Mouse (Mus musculus) gastrocnemius, postnatal 25 days (tissue): ENCODE results near the gene Nme4. TPM values are rescaled to one million over a fixed set of nuclear protein-coding genes. Genes with fewer than 3 reads are reported as not detected.

Source experiments
- DNase-seq: peaks from one replicate; pipeline ENCODE4 v3.0.0; 2022
- total RNA-seq, 2 experiments: library from RNA; stranded (reverse); gene quantifications; 1 replicate in 1 of 2; 2 replicates in 1 of 2; pipeline ENCODE4 v1.2.3; 2021

Nme4 gene
- total RNA-seq, 2 experiments from 2014 or later: 1.2 to 1.7 TPM

DNA sequence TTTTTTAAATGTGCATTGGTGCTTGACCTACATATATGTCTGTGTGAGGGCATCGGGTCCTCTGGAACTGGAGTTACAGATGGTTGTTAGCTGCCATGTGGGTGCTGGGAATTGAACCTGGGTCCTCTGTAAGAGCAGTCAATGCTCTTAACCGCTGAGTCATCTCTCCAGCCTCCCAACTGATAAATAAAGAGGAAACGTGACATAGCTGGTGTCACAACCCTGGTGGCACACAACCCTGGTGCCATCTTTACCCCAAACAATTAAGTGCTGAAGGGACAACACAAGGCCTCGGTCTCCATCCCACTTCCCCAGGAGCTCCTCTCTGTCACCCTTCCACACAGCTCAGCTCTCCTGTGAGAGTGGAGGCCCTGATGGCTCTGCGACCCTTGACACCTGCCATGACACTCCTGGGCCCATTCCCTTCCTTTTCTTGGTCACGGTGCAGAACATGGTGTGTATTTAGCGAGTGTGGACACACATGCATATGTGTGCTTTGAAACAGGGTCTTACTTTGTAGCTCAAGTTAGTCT, 28.8 kb downstream of the Nme4 start:
- no peak for DNase-seq

DNA sequence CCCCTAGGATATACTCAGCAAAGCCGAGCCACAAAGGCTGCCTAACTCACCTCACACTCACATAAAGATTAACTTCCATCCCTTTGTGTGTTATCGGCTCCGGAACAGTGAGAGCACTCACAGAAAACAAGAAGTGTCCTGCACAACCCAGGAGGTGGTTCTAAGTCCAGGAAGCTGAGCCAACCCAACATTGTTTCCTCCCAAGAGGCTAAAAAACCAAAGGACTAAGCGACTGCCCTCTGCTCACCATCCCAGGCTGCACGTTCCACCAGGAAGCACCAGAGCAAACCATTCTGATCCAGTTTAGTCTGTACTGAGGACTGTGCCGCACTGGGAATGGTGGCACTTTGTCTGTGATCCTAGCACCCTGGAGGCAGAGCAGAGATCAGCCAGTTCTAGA, 30.5 kb downstream of the Nme4 start:
- no peak for DNase-seq

DNA sequence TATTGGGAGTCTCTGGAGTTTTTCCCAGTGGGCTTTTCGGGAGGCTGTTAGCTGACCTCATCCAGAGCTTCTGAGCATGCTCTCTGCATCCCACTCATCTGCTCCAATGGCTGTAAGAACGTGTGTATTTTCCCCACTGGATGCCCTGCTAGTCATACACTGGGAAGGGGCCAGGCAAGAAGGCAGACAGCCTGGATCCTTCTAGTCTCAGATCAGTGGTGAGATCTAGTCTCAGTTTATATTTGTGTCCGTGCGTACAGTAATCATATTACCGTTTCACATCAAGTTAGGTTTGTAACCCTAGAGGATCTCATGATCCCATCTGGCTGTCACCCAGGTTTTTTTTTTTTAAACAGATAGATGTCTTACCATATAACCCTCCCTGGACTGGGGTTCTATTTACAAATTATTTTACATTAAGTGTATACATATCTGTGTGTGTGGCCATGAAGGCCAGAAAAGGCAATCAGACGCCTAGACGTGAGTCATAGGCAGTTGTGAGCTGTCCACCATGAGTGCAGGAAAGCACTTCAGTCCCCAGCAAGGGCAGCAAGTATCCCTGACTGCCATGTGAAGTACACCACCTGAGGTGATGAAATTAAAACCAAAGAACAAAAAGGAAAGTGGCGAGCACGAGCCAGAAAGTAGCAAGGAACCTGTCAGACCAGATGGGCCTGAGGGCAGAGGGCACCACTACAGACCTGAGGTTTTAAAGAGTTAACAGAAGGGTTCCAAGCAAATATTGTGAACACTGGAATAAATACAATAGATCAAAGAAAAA, 37.4 kb downstream of the Nme4 start:
- no peak for DNase-seq

DNA sequence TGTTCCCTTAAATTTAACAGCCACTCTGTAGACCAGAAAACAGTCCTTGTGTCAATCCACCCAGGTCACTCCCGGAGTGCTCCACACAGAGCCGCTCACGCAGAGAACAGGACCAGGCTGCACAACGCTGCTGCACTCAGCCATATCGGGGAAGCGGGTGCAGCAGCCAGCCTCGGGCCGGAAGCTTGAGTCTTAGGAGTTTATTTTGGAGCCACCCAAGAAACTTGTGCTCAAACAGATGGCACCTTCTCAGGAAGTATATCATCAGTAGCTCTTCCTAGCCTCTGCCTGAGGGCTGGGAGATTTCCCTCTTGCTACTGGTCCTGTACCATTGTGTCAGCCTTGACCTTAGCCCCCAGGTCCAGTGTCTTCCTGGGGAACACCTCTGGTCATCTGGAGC, 38.1 kb downstream of the Nme4 start:
- DNase-seq: no peak

DNA sequence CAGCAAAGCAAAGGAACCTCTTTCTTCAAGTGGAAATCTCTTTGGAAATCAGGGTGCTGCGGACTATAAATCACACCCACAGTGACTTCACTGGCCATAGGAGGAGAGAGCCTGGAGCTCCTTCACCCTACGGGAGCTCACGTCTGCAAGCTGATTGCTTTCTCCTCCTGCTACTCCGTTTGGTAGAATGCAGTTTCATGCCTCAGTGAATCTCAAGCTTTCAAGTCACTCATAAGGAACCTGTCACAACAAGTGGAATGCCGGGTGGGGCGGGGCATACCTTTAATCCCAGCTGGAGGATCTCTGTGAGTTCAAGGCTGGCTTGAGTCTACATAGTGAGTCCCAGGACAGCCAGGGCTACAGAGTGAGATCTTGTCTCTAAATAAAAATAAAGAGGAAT, 40.2 kb downstream of the Nme4 start:
- no peak for DNase-seq

DNA sequence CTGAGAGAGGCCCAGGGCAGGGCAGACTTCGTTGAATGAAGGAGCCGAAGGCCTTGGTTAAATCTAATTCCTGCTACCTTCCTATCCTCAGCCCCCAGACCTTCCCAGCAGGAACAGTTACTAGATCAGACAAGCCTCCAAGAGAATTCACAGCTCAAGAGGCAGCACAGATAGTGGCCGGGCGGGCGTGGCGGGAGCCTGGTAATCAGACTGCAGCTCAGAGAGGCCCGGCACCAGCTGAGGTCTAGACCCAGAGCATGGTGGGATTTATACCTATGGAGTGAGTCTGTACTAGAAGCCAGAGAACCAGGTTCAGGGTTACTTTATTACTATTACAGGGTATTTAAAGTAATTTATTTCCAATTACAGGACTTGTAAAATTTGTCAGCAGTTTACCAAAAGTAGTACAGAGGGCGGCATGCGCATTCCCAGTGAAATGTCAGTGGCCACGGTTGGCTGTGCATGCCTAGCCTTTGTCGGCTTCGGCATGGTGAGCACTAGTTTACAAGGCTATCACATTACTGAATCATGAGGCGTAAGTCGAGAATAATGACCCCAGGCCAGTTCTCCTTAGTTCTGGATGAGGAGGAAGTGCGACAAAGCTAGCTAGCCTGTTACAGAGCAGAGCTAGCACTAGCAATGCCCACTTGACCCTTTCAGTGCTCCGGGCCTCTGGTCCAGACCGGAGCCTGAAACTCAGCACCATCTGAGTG, 41.1 kb downstream of the Nme4 start:
- DNase-seq: no peak

DNA sequence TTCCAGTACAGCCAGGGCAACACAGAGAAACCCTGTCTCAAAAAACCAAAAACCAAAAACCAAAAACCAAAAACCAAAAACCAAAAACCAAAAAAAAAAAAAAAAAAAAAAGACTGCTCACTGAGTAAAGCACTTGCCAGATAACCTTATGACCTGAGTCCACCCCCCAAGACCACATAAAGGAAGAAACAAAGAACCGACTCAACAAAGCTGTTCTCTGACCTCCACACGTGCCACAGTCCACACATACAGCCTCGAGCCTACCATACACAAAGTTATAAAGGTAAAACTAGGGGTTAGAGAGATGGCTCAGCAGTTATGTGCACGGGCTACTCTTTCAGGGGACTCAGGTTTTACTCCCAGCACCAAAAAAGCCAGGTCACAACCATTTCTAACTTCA, 42.7 kb downstream of the Nme4 start:
- no peak for DNase-seq

DNA sequence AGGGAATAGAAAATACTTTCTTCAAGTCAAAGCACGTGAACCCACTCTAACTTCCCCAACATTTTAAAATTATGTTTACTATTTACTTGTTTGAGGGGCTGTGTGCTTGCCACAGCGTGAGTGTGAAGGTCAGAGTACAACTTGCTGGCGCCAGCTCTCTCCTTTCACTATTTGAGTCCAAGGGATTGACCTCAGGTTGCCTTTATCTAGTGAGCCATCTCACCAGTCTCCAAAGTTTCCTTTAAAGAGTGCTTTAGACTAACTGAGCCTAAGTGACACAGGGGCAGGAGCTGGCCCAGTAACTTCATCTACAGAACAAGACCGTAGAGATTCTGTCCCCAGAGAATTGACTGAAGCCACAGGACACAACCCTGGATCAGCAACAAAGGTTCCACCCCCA, 43.3 kb downstream of the Nme4 start:
- DNase-seq: no peak

DNA sequence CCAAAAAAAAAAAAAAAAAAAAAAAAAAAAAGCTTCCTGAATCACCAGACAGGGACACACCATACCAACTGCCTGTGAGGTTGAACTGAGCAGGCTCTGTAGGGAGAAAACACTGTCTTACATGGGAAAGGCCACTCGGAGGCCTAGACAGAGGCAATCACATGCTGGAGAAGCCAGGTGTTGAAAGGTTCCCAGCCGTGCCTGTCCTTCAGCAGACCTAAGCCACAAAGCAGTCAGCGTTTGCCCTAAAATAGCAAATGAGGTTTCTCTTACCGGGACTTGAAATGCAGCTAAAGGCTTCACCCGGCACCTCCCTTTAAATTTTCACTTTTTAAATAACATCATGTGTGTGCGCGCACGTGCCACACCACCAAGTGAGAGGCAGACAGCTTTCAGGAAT, 47.3 kb downstream of the Nme4 start:
- no peak for DNase-seq

DNA sequence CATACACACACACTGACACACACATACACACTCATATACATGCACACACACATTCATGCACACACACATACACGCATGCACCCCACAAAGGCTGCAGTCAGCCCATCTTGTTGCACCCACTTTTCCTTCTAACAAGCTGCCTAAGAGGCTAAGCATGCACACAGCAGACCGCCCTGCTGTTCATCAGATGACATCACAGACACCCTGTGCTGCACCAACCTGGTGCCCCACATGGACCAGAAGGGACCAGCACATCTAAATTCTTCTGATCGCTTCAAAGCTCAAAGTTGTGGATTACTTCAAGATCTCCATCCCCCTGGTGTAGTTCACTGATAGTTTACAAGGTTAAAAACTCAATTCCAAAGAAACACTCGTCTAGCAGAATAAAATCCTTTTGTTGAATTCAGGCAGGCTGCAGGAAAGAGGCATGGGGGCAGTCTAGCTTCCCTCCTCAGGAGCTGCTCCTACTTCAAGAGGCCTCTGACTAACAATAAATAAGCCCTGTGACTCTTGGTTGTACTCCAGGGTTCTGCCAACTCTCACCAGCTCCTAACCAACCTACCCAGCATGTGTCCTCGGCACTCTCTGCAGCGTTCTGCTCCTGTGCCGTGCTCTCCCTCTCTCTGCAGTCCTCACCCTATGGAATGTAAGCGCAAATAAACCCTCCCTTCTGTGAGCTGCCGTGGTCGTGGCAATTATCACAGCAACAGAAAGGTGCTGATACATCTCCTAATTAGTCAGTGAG, 49.0 kb downstream of the Nme4 start:
- no peak for DNase-seq

DNA sequence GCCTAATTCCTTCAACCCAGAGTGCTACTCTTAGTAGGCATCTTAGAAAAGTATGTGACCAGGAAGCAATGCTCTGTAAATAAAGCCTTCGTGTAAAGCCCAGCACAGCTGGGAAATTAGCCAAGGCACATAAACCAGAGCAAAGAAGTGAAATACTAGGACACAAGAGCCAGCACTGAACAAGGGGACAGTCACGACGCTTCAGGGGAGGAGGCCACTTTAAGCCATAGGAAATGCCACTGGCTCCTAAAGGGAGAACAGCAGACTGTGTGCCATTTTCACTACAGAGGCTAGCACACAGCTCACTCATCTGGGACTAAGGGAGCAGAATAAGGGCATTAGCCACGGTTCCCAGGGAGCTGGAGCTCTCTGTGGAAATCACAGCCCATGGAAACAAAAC, 50.1 kb downstream of the Nme4 start:
- DNase-seq: no peak

DNA sequence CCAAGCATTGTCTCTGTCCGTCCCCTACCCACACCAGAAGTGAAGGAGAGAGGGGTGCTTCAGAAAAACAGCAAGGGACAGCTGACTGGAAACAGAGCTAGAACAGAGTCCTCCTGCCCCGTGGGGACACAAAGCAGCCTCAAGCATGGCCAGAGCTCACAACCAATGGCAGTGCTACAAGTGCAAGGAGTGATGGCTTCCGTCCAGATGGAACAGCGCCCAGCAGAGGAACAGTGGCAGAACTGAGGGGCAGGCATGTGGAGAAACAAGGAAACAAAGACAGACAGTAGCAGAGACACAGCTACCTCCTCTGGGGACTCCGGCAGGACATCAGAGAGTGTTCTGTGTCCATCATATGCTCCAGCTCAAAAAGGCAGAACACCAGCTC, 52.2 kb downstream of the Nme4 start:
- DNase-seq: peak; percentile 39

DNA sequence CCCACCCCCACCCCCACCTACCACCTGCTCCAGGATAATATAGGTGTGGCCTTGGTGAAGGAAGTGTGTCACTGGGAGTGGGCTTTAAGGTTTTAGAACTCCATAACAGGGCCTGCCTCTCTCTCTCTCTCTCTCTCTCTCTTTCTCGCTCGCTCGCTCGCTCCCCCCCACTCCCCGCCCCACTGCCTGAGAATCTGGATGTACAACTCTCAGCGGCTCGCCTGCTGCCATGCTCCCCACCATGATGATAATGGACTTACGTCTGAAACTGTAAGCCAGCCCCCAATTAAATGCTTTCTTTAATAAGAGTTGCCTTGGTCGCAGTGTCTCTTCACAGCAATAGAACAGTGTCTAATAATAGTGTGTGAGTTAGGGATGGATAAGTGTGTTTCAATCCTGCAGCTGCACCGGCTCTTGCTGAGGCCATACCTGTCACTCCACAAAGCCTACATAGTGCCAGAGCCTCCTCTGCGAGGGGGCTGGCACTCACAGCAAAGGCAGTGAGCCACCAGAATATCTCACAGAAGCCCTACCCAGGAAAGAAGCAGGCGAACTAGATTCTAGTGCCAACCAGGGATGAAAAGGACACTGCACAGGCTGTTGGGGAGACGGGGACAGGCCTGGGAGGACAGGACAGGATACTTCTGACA, 52.7 kb downstream of the Nme4 start:
- DNase-seq: no peak

Other genes with a start within 250 kb of the Nme4 start
- 1 to 10 TPM; 1.2 to 2.1 TPM for gene Wdr90, start 234.1 kb downstream of the Nme4 start, total RNA-seq
- 100 to 1,000 TPM; 102 to 114 TPM for gene Mcrip2, start 226.8 kb downstream of the Nme4 start, total RNA-seq
- gene Mettl26, start 220.5 kb downstream of the Nme4 start, total RNA-seq: 10 to 100 TPM; 31.9 to 37.0 TPM
- gene Wfikkn1, start 214.7 kb downstream of the Nme4 start, total RNA-seq: under 1 TPM; 0.35 to 0.36 TPM
- gene Rab40c, start 175.9 kb downstream of the Nme4 start, total RNA-seq: 10 to 100 TPM in 1 of 2 experiments, 1 to 10 TPM in 1; 8.7 to 11.0 TPM
- 10 to 100 TPM; 30.0 to 31.9 TPM for gene Pigq, start 150.7 kb downstream of the Nme4 start, total RNA-seq
- not detected for gene Nhlrc4, start 150.6 kb downstream of the Nme4 start, total RNA-seq
- gene A930017K11Rik, start 143.0 kb downstream of the Nme4 start, total RNA-seq: not detected
- gene Capn15, start 109.8 kb downstream of the Nme4 start, total RNA-seq: 1 to 10 TPM; 5.6 to 6.8 TPM
- 10 to 100 TPM; 54.9 to 71.5 TPM for gene Rab11fip3, start 26.0 kb downstream of the Nme4 start, total RNA-seq
- 1 to 10 TPM; 2.8 to 3.2 TPM for gene Decr2, start 5.3 kb downstream of the Nme4 start, total RNA-seq
- 1 to 10 TPM in 1 of 2 experiments, under 1 TPM in 1; 0.87 to 1.2 TPM for gene Tmem8, start 17.7 kb upstream of the Nme4 start, total RNA-seq
- gene Mrpl28, start 27.9 kb upstream of the Nme4 start, total RNA-seq: 10 to 100 TPM; 62.0 to 62.3 TPM
- 10 to 100 TPM; 10.8 to 17.2 TPM for gene Axin1, start 43.1 kb upstream of the Nme4 start, total RNA-seq
- gene Pdia2, start 103.5 kb upstream of the Nme4 start, total RNA-seq: not detected
- gene Rgs11, start 107.3 kb upstream of the Nme4 start, total RNA-seq: 1 to 10 TPM in 1 of 2 experiments, under 1 TPM in 1; 0.54 to 1.2 TPM
- 1 to 10 TPM; 1.2 to 2.2 TPM for gene Arhgdig, start 112.2 kb upstream of the Nme4 start, total RNA-seq
- 10 to 100 TPM; 61.0 to 71.0 TPM for gene Fam234a, start 148.6 kb upstream of the Nme4 start, total RNA-seq
- gene Luc7l, start 157.3 kb upstream of the Nme4 start, total RNA-seq: 10 to 100 TPM; 11.1 to 11.3 TPM